Mouse (Mus musculus): ENCODE measurements at regions not wholly inside any gene's neighbourhood (a gene's known extent, or its start where the extent isn't known, plus 50 kb on each side); places are given as distances from the start of the nearest gene placed in this dataset.
A peak's percentile ranks its signal among the peaks of the same experiment; 100 is the strongest.

DNA sequence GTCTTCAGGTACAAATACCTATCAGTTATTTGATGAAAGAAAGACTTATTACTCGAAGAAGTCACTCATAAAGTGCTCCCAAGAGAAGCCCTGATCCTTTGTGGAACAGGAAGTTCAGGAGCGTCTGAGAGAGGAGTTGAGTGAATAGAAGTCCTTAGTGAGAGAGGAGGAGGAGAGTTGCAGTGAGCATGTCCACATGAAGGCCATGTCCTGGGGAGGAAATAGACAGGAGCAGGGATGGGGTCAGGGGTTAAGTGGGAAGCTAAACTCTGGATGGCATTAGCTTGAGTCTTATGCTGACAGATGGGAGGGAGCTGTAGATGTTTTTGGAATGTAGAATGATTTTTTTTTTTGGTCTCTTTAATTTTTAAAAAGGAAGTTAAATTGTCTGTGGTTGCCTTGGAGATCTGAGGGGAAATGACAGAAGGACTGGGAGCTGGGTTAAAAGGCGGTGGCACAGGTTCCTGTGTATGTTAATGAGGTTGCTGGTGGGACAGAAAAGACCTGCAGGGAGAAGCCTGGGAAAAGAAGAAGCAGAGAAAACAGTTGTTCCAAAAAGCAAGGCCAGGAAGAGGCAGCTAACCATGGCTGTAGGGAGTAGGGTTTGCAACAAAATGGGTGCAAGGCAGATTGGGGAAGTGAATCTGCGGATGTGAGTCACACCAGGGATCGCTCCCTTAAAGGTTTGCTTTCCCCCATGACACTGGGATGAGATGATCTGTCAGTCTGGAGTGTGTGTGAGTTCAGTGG lies 128.9 kb downstream of the 4933412E24Rik start:
- Histone ChIP-seq H3K27ac (replicated peaks) (no peak overlapping the region), H3K4me2 (no peak overlapping the region), H3K4me1 (0 out of 2 replicates have a peak, but pooled peaks cover 2% of the 10 kb centered on the region), H3K27me3 (replicated peaks) (no peaks in the 10 kb centered on the region), H3K9ac (no peak overlapping the region), H3K4me3 (no peak overlapping the region), H3K9me3 (no peaks in the 10 kb centered on the region), H3K36me3 (no peaks in the 10 kb centered on the region)
- ATAC-seq (ENCODE audit: extremely low read depth, insufficient number of reproducible peaks, low FRiP score, low TSS enrichment), result no peak
- 47% methylated on average over 5 of the region's 5 CpGs for WGBS

DNA sequence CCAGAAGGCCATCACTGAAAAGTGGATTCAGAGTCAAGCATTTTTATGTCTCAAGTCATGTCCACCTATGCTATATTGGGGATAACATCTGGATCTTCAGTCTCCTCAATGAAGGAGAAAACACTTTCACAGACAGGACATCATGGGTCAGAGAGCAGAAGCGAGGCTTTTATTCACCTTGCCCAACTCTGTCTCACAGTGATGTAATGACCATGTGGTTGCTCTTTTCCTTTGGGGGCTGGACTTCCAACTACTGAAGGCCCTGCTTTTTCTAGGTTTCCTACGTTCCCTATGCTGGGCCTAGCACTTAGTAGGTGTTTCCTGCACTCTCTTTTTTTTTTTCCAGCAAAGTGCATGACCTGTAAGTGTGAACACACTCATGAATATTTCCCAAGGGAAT lies 130.4 kb downstream of the 4933412E24Rik start:
- Histone ChIP-seq H3K9ac (no peak overlapping the region), H3K4me2 (no peak overlapping the region), H3K9me3 (no peaks in the 10 kb centered on the region), H3K4me3 (no peak overlapping the region), H3K4me1 (0 out of 2 replicates have a peak, but pooled peaks cover 2% of the 10 kb centered on the region), H3K36me3 (no peaks in the 10 kb centered on the region), H3K27ac (replicated peaks) (no peak overlapping the region), H3K27me3 (replicated peaks) (no peaks in the 10 kb centered on the region)
- WGBS, result 78% methylated on average over 2 of the region's 2 CpGs
- ATAC-seq (ENCODE audit: extremely low read depth, insufficient number of reproducible peaks, low FRiP score, low TSS enrichment), result no peak

GRCm38 (mm10) chr15:59882444-59882843 lies 134.0 kb downstream of the 4933412E24Rik start:
- Histone ChIP-seq H3K4me3 (no peak overlapping the region), H3K9ac (no peak overlapping the region), H3K27me3 (replicated peaks) (no peaks in the 10 kb centered on the region), H3K36me3 (no peaks in the 10 kb centered on the region), H3K9me3 (no peaks in the 10 kb centered on the region), H3K27ac (replicated peaks) (no peak overlapping the region), H3K4me2 (no peak overlapping the region), H3K4me1 (no peaks in the 10 kb centered on the region)
- WGBS, result 68% methylated on average over 5 of the region's 5 CpGs
- no peak for ATAC-seq (ENCODE audit: extremely low read depth, insufficient number of reproducible peaks, low FRiP score, low TSS enrichment)

DNA sequence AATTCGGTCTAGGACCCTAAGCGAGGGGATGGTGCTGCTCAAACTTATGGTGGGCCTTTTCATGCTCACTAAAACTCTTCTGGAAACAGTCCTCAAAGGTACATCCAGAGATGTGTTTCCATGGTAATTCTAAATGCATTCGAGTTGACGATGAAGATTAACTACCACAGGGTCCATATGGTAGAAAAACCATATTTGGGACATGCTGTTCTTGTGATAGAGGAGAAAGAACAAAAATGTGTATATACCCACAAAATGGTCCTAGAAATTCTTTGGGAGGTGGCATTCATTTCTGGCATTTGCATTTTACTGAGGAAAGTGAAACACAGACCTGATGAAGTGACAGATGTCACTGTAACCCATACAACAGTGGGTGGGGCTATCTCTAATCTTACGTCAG lies 136.0 kb downstream of the 4933412E24Rik start:
- no peaks in the 10 kb centered on the region for H3K9me3 ChIP-seq
- 77% methylated on average over 5 of the region's 5 CpGs for WGBS
- no peak overlapping the region for H3K4me3 ChIP-seq
- no peak overlapping the region for H3K9ac ChIP-seq
- H3K27me3 ChIP-seq (replicated peaks), result no peaks in the 10 kb centered on the region
- ATAC-seq (ENCODE audit: extremely low read depth, insufficient number of reproducible peaks, low FRiP score, low TSS enrichment), result no peak
- H3K4me1 ChIP-seq, result no peaks in the 10 kb centered on the region
- no peaks in the 10 kb centered on the region for H3K36me3 ChIP-seq
- H3K27ac ChIP-seq (replicated peaks), result no peak overlapping the region
- no peak overlapping the region for H3K4me2 ChIP-seq

DNA sequence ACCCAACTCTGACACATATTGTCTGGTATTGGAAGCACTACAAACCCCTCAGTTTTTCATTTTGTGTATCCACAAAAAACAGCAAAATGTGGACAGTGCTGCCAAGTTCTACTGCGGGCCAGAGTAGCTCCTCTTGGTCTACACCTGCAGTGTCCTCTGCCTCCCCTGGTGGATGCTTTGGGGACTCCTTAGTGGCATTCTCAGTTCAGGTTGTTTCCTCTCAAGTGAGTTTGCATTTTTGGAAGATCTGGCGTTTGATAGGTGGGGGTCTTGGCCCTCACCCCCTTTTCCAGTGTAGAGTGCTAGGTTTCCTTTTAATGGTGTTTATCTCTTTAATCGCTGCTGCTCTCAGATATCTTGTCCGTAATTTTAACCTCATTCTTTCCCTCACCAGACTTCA lies 137.1 kb downstream of the 4933412E24Rik start:
- H3K4me1 ChIP-seq, result no peaks in the 10 kb centered on the region
- H3K27ac ChIP-seq (replicated peaks), result no peak overlapping the region
- no peak overlapping the region for H3K4me3 ChIP-seq
- no peaks in the 10 kb centered on the region for H3K36me3 ChIP-seq
- WGBS, result 78% methylated on average over 4 of the region's 4 CpGs
- H3K9me3 ChIP-seq, result no peaks in the 10 kb centered on the region
- no peak overlapping the region for H3K9ac ChIP-seq
- no peaks in the 10 kb centered on the region for H3K27me3 ChIP-seq (replicated peaks)
- ATAC-seq (ENCODE audit: extremely low read depth, insufficient number of reproducible peaks, low FRiP score, low TSS enrichment), result no peak
- no peak overlapping the region for H3K4me2 ChIP-seq

DNA sequence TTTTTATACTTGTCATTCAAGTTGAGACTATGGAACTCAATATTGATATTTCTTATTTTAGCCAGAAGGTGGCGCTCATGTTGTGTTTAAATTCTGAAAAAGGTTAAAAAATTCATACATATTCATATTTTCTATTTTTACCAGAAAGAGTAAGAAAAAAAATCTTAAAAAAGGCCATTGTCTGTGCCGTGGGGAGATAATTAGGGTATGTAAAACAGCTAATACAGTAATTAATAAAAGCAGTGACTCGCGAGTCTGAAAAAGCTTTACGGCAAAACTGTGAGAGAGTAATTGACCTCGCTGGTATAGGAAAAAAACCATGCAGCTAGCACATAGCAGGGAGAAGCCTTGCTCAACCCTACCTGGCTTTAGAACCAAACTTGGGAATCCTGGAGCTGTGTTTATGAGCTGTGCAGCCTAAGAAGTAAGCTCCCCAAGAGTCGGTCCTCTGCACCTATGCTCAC lies 140.1 kb downstream of the 4933412E24Rik start:
- no peaks in the 10 kb centered on the region for H3K27me3 ChIP-seq (replicated peaks)
- H3K4me3 ChIP-seq, result no peak overlapping the region
- H3K4me2 ChIP-seq, result no peak overlapping the region
- H3K36me3 ChIP-seq, result no peaks in the 10 kb centered on the region
- H3K9me3 ChIP-seq, result no peaks in the 10 kb centered on the region
- H3K9ac ChIP-seq, result no peak overlapping the region
- ATAC-seq (ENCODE audit: extremely low read depth, insufficient number of reproducible peaks, low FRiP score, low TSS enrichment), result no peak
- 74% methylated on average over 7 of the region's 7 CpGs for WGBS
- H3K27ac ChIP-seq (replicated peaks), result no peak overlapping the region
- H3K4me1 ChIP-seq, result no peaks in the 10 kb centered on the region

- ATAC-seq (ENCODE audit: extremely low read depth, insufficient number of reproducible peaks, low FRiP score, low TSS enrichment), result no peak
- 84% methylated on average over 8 of the region's 8 CpGs for WGBS
- H3K4me1 ChIP-seq, result peaks cover 5% of the 10 kb centered on the region
These were observed 149.7 kb downstream of the 4933412E24Rik start for GRCm38 (mm10) chr15:59866701-59867100.

GRCm38 (mm10) chr15:59864746-59865499 lies 151.5 kb downstream of the 4933412E24Rik start:
- H3K9ac ChIP-seq, result no peak overlapping the region
- peaks cover 2% of the 10 kb centered on the region; the same call in 1 of the 2 replicates for H3K9me3 ChIP-seq
- no peaks in the 10 kb centered on the region for H3K27me3 ChIP-seq (replicated peaks)
- ATAC-seq (ENCODE audit: extremely low read depth, insufficient number of reproducible peaks, low FRiP score, low TSS enrichment), result no peak
- 45% methylated on average over 18 of the region's 18 CpGs for WGBS
- no peaks in the 10 kb centered on the region for H3K36me3 ChIP-seq
- H3K27ac ChIP-seq (replicated peaks), result no peak overlapping the region
- peaks cover 5% of the 10 kb centered on the region for H3K4me1 ChIP-seq
- H3K4me2 ChIP-seq, result peak overlapping the region; percentile 58
- no peak overlapping the region for H3K4me3 ChIP-seq

More at GRCm38 (mm10) chr15:59866701-59867100, 149.7 kb downstream of the 4933412E24Rik start:
- Histone ChIP-seq H3K27me3 (replicated peaks) (no peaks in the 10 kb centered on the region), H3K36me3 (no peaks in the 10 kb centered on the region), H3K9ac (no peak overlapping the region), H3K27ac (replicated peaks) (no peak overlapping the region), H3K4me3 (no peak overlapping the region), H3K9me3 (peaks cover 8% of the 10 kb centered on the region; the same call in 1 of the 2 replicates), H3K4me2 (no peak overlapping the region)

- Histone ChIP-seq H3K9me3 (no peaks in the 10 kb centered on the region), H3K4me2 (no peak overlapping the region), H3K36me3 (no peaks in the 10 kb centered on the region), H3K4me3 (no peak overlapping the region), H3K4me1 (no peaks in the 10 kb centered on the region), H3K27me3 (replicated peaks) (no peaks in the 10 kb centered on the region), H3K27ac (replicated peaks) (no peak overlapping the region), H3K9ac (no peak overlapping the region)
- WGBS, result 73% methylated on average over 12 of the region's 12 CpGs
- no peak for ATAC-seq (ENCODE audit: extremely low read depth, insufficient number of reproducible peaks, low FRiP score, low TSS enrichment)
These were observed 164.0 kb downstream of the 4933412E24Rik start for GRCm38 (mm10) chr15:59852271-59853000.

GRCm38 (mm10) chr15:59845158-59845739 lies 171.2 kb downstream of the 4933412E24Rik start:
- no peak overlapping the region for H3K27ac ChIP-seq (replicated peaks)
- H3K36me3 ChIP-seq, result no peaks in the 10 kb centered on the region
- no peak for ATAC-seq (ENCODE audit: extremely low read depth, insufficient number of reproducible peaks, low FRiP score, low TSS enrichment)
- 63% methylated on average over 7 of the region's 7 CpGs for WGBS
- no peak overlapping the region for H3K4me2 ChIP-seq
- no peaks in the 10 kb centered on the region for H3K9me3 ChIP-seq
- H3K4me3 ChIP-seq, result no peak overlapping the region
- no peaks in the 10 kb centered on the region for H3K27me3 ChIP-seq (replicated peaks)
- no peak overlapping the region for H3K9ac ChIP-seq
- no peaks in the 10 kb centered on the region for H3K4me1 ChIP-seq

GRCm38 (mm10) chr15:59836631-59837030 lies 179.8 kb downstream of the 4933412E24Rik start:
- no peaks in the 10 kb centered on the region for H3K36me3 ChIP-seq
- 58% methylated on average over 5 of the region's 5 CpGs for WGBS
- H3K4me2 ChIP-seq, result no peak overlapping the region
- ATAC-seq (ENCODE audit: extremely low read depth, insufficient number of reproducible peaks, low FRiP score, low TSS enrichment), result no peak
- no peaks in the 10 kb centered on the region for H3K27me3 ChIP-seq (replicated peaks)
- no peak overlapping the region for H3K9ac ChIP-seq
- H3K4me1 ChIP-seq, result no peaks in the 10 kb centered on the region
- H3K4me3 ChIP-seq, result no peak overlapping the region
- H3K27ac ChIP-seq (replicated peaks), result no peak overlapping the region
- H3K9me3 ChIP-seq, result no peaks in the 10 kb centered on the region
